Mouse (Mus musculus): Measurements from ENCODE around the gene Elmo1. TPM values are rescaled to one million over a fixed set of nuclear protein-coding genes. Genes with fewer than 3 reads are reported as not detected.

The Elmo1 gene
- total RNA-seq, 2 experiments from 2014 or later: 46.6 to 46.9 TPM

GRCm38 (mm10) chr13:20250069-20250668 lies 159.8 kb downstream of the Elmo1 start:
- intact Hi-C loops (cut with DNase I): no loop called here
- no peak for DNase-seq

GRCm38 (mm10) chr13:20254911-20255310 lies 164.5 kb downstream of the Elmo1 start:
- DNase-seq: no peak
- intact Hi-C loops (cut with DNase I): no loop called here

GRCm38 (mm10) chr13:20255380-20255779 lies 165.0 kb downstream of the Elmo1 start:
- intact Hi-C loops (cut with DNase I): no loop called here
- DNase-seq: no peak

GRCm38 (mm10) chr13:20256613-20257012 lies 166.2 kb downstream of the Elmo1 start:
- intact Hi-C loops (cut with DNase I): no loop called here
- DNase-seq: no peak

GRCm38 (mm10) chr13:20257562-20258525 lies 167.4 kb downstream of the Elmo1 start:
- DNase-seq: no peak
- intact Hi-C loops (cut with DNase I): no loop called here

- DNase-seq: no peak
- intact Hi-C loops (cut with DNase I): no loop called here
Observed at GRCm38 (mm10) chr13:20263173-20263572, 172.8 kb downstream of the Elmo1 start.

GRCm38 (mm10) chr13:20270148-20270547 lies 179.8 kb downstream of the Elmo1 start:
- intact Hi-C loops (cut with DNase I): loop anchor here (5.0 kb wide), 1 partner anchor 573 kb away; the partner anchor contains the start of gene Nme8
- DNase-seq: no peak

- intact Hi-C loops (cut with DNase I): loop anchor here (5.0 kb wide), 1 partner anchor 574 kb away; the partner anchor contains the start of gene Nme8
- DNase-seq: peak; percentile 19
Observed at GRCm38 (mm10) chr13:20271799-20272198, 181.4 kb downstream of the Elmo1 start.

GRCm38 (mm10) chr13:20272562-20272961 lies 182.2 kb downstream of the Elmo1 start:
- intact Hi-C loops (cut with DNase I): loop anchor here (5.0 kb wide), 1 partner anchor 575 kb away; the partner anchor contains the start of gene Nme8
- DNase-seq: peak; percentile 33

GRCm38 (mm10) chr13:20279889-20280288 lies 189.5 kb downstream of the Elmo1 start:
- DNase-seq: no peak
- intact Hi-C loops (cut with DNase I): no loop called here

- no peak for DNase-seq
- intact Hi-C loops (cut with DNase I): no loop called here
Observed at GRCm38 (mm10) chr13:20283891-20284290, 193.5 kb downstream of the Elmo1 start.

GRCm38 (mm10) chr13:20286680-20287079 lies 196.3 kb downstream of the Elmo1 start:
- intact Hi-C loops (cut with DNase I): no loop called here
- no peak for DNase-seq

- intact Hi-C loops (cut with DNase I): no loop called here
- DNase-seq: no peak
Observed at GRCm38 (mm10) chr13:20288393-20288792, 198.0 kb downstream of the Elmo1 start.

- intact Hi-C loops (cut with DNase I): no loop called here
- no peak for DNase-seq
Observed at GRCm38 (mm10) chr13:20290412-20290811, 200.0 kb downstream of the Elmo1 start.

GRCm38 (mm10) chr13:20292348-20292747 lies 202.0 kb downstream of the Elmo1 start:
- DNase-seq: no peak

GRCm38 (mm10) chr13:20295278-20295970 lies 205.0 kb downstream of the Elmo1 start:
- intact Hi-C loops (cut with DNase I): loop anchor here (5.0 kb wide), 2 partner anchors 742 to 757 kb away; no protein-coding TSS in a partner anchor
- DNase-seq: no peak

More at GRCm38 (mm10) chr13:20292348-20292747, 202.0 kb downstream of the Elmo1 start:
- intact Hi-C loops (cut with DNase I): loop anchor here (2.0 kb wide), 1 partner anchor 594 kb away; no protein-coding TSS in a partner anchor

- intact Hi-C loops (cut with DNase I): loop anchor here (1.0 to 5.0 kb wide), 3 partner anchors 739 to 862 kb away; no protein-coding TSS in a partner anchor
Observed at GRCm38 (mm10) chr13:20297841-20298240, 207.4 kb downstream of the Elmo1 start.

GRCm38 (mm10) chr13:20299424-20299823 lies 209.0 kb downstream of the Elmo1 start:
- DNase-seq: peak; percentile 33
- intact Hi-C loops (cut with DNase I): loop anchor here (5.0 kb wide), 2 partner anchors 738 to 753 kb away; no protein-coding TSS in a partner anchor

More at GRCm38 (mm10) chr13:20297841-20298240, 207.4 kb downstream of the Elmo1 start:
- peak; percentile 80 for DNase-seq

- intact Hi-C loops (cut with DNase I): loop anchor here (10.0 kb wide), 1 partner anchor 635 kb away; no protein-coding TSS in a partner anchor
- DNase-seq: no peak
Observed at GRCm38 (mm10) chr13:20300052-20300564, 209.7 kb downstream of the Elmo1 start.

- DNase-seq: no peak
- intact Hi-C loops (cut with DNase I): loop anchor here (10.0 kb wide), 1 partner anchor 634 kb away; no protein-coding TSS in a partner anchor
Observed at GRCm38 (mm10) chr13:20300626-20301025, 210.2 kb downstream of the Elmo1 start.
